Mouse (Mus musculus): ENCODE measurements around the gene Rrad. TPM values are rescaled to one million over a fixed set of nuclear protein-coding genes. Genes with fewer than 3 reads are reported as not detected.

The Rrad gene
- polyA plus RNA-seq, 1 experiment from 2014 or later: 1.6 TPM

DNA sequence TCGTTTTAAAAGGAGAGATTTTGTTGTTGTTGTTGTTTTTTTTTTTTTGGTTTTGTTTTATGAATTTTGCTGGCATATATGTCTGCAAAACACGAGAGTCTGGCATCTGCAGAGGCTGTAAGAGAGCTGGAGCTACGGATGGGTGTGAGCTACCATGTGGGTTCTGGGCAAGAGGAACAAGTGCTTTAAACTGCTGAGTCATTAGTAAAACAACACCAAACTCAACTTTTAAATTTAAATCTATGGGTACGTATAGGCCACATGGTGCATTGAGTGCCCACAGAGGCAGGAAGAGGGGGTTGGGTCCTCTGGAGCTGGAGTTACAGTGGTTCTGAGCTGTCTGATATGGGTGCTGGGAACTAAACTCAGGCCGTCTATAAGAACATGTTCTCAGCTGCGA lies 6.9 kb upstream of the Rrad start:
- ATAC-seq (ENCODE audit: low read depth): no peak
- Histone ChIP-seq H3K9me3 (ENCODE audit: control insufficient read depth, low read length) (no peaks in the 10 kb centered on the region), H3K27me3 (ENCODE audit: control insufficient read depth, insufficient read depth, low read length) (no peaks in the 10 kb centered on the region), H3K27ac (ENCODE audit: low read depth, low read length) (no peak overlapping the region), H3K36me3 (ENCODE audit: control insufficient read depth, insufficient read depth, low read length) (peaks cover 16% of the 10 kb centered on the region; the same call in 1 of the 2 replicates), H3K9ac (replicated peaks; ENCODE audit: low read depth, low read length) (no peak overlapping the region), H3K4me3 (ENCODE audit: low read depth, low read length) (no peak overlapping the region), H3K4me2 (ENCODE audit: low read depth, low read length) (no peak overlapping the region), H3K4me1 (ENCODE audit: control insufficient read depth, insufficient read depth, low read length) (peaks cover 16% of the 10 kb centered on the region)
- WGBS: 92% methylated on average over 6 of the region's 6 CpGs

GRCm38 (mm10) chr8:104635004-104635710 lies 4.0 kb upstream of the Rrad start:
- no peak for ATAC-seq (ENCODE audit: low read depth)
- WGBS: 95% methylated on average over 3 of the region's 3 CpGs

DNA sequence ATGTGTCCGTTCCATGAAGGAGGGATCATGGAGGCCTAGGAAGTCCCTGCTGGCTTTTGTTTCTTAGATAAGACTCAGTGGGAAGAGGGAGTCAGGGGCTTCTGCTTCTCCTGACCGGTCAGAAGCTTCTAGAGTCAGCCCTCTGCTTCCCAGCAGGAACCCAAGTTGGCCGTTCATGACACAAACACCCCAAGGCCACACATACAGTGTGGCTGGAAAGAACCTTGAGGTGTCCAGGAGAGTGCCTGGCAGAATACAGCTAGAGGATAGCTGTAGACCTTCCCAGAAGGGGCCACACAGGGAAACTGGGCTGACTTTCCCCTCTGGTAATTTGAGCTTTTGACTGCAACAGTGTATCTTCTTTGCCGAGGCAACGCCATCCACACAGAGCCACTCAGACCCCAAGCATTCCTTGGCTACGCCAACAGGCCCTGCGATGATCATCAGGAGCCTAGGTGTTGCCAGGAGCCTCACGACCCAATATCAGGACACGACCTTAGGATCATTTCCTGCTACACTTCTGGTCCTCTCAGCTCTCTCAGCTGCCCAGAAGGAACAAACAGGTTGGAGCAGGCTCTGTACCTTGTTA lies 2.1 kb upstream of the Rrad start:
- no peak for ATAC-seq (ENCODE audit: low read depth)
- Histone ChIP-seq H3K9me3 (ENCODE audit: control insufficient read depth, low read length) (no peaks in the 10 kb centered on the region), H3K9ac (replicated peaks; ENCODE audit: low read depth, low read length) (no peak overlapping the region), H3K27ac (ENCODE audit: low read depth, low read length) (no peak overlapping the region), H3K36me3 (ENCODE audit: control insufficient read depth, insufficient read depth, low read length) (peaks cover 10% of the 10 kb centered on the region; the same call in 1 of the 2 replicates), H3K27me3 (ENCODE audit: control insufficient read depth, insufficient read depth, low read length) (peaks cover 2% of the 10 kb centered on the region; the same call in 1 of the 2 replicates), H3K4me1 (ENCODE audit: control insufficient read depth, insufficient read depth, low read length) (peaks cover 5% of the 10 kb centered on the region; the same call in 1 of the 2 replicates), H3K4me3 (ENCODE audit: low read depth, low read length) (no peak overlapping the region), H3K4me2 (ENCODE audit: low read depth, low read length) (no peak overlapping the region)
- WGBS: 61% methylated on average over 9 of the region's 9 CpGs

More at GRCm38 (mm10) chr8:104635004-104635710, 4.0 kb upstream of the Rrad start:
- Histone ChIP-seq H3K27ac (ENCODE audit: low read depth, low read length) (no peak overlapping the region), H3K4me3 (ENCODE audit: low read depth, low read length) (no peak overlapping the region), H3K9ac (replicated peaks; ENCODE audit: low read depth, low read length) (no peak overlapping the region), H3K9me3 (ENCODE audit: control insufficient read depth, low read length) (no peaks in the 10 kb centered on the region), H3K4me2 (ENCODE audit: low read depth, low read length) (no peak overlapping the region), H3K27me3 (ENCODE audit: control insufficient read depth, insufficient read depth, low read length) (peaks cover 2% of the 10 kb centered on the region; the same call in 1 of the 2 replicates), H3K36me3 (ENCODE audit: control insufficient read depth, insufficient read depth, low read length) (peaks cover 16% of the 10 kb centered on the region; the same call in 1 of the 2 replicates), H3K4me1 (ENCODE audit: control insufficient read depth, insufficient read depth, low read length) (peaks cover 7% of the 10 kb centered on the region; the same call in 1 of the 2 replicates)

DNA sequence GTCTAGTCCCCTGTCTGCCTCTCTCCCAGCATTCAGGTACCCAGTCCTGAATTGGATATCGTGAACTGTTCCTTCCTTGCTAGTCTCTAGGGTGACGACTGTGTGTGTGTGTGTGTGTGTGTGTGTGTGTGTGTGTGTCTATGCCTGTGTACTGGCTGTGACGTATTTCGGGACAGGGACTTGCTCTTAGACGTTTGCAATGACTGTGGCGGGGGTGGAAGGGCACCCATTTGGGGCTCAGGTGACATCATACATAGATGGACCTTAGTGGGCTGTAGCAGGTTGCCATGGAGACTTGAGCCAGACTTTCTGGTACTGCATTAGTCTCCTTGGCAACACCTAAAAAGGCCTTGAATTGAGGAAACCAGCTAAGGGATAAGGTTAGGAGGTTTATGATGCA lies 1.4 kb upstream of the Rrad start:
- H3K27me3 ChIP-seq (ENCODE audit: control insufficient read depth, insufficient read depth, low read length): peaks cover 2% of the 10 kb centered on the region; the same call in 1 of the 2 replicates
- no peak overlapping the region for H3K4me2 ChIP-seq (ENCODE audit: low read depth, low read length)
- peak; percentile 9; the same call in 1 of the 2 replicates for ATAC-seq (ENCODE audit: low read depth)
- WGBS: 51% methylated on average over 6 of the region's 6 CpGs
- H3K4me1 ChIP-seq (ENCODE audit: control insufficient read depth, insufficient read depth, low read length): peaks cover 5% of the 10 kb centered on the region; the same call in 1 of the 2 replicates
- H3K36me3 ChIP-seq (ENCODE audit: control insufficient read depth, insufficient read depth, low read length): peaks cover 10% of the 10 kb centered on the region; the same call in 1 of the 2 replicates
- no peak overlapping the region for H3K4me3 ChIP-seq (ENCODE audit: low read depth, low read length)
- H3K9me3 ChIP-seq (ENCODE audit: control insufficient read depth, low read length): no peaks in the 10 kb centered on the region
- H3K27ac ChIP-seq (ENCODE audit: low read depth, low read length): no peak overlapping the region
- no peak overlapping the region for H3K9ac ChIP-seq (replicated peaks; ENCODE audit: low read depth, low read length)

DNA sequence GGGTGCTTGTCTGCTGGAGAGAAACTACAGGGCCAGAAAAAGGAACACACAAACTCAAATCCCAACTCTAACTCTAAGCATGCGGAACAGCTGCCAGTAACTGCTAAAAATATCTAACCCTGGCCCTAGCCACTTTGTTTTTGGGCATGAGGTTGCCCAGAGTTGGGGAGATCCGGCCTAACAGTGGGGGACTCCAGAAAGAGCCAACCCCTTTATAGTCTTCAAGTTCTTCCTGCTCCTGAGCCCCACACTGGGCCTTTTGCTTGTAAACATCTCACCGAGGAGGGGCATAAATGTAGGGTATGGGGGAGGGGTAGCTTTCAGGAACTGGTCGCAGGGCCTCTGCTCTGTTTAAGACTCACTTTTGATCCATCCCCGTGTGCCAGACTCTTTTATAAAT lies 848 bp upstream of the Rrad start:
- Histone ChIP-seq H3K9ac (replicated peaks; ENCODE audit: low read depth, low read length) (no peak overlapping the region), H3K27me3 (ENCODE audit: control insufficient read depth, insufficient read depth, low read length) (peaks cover 2% of the 10 kb centered on the region; the same call in 1 of the 2 replicates), H3K36me3 (ENCODE audit: control insufficient read depth, insufficient read depth, low read length) (peaks cover 7% of the 10 kb centered on the region; the same call in 1 of the 2 replicates), H3K27ac (ENCODE audit: low read depth, low read length) (no peak overlapping the region), H3K4me1 (ENCODE audit: control insufficient read depth, insufficient read depth, low read length) (peaks cover 5% of the 10 kb centered on the region; the same call in 1 of the 2 replicates), H3K4me3 (ENCODE audit: low read depth, low read length) (no peak overlapping the region), H3K4me2 (ENCODE audit: low read depth, low read length) (no peak overlapping the region), H3K9me3 (ENCODE audit: control insufficient read depth, low read length) (no peaks in the 10 kb centered on the region)
- 21% methylated on average over 5 of the region's 5 CpGs for WGBS
- 0 out of 2 replicates have a peak, but pooled peaks have one; percentile 2 for ATAC-seq (ENCODE audit: low read depth)

DNA sequence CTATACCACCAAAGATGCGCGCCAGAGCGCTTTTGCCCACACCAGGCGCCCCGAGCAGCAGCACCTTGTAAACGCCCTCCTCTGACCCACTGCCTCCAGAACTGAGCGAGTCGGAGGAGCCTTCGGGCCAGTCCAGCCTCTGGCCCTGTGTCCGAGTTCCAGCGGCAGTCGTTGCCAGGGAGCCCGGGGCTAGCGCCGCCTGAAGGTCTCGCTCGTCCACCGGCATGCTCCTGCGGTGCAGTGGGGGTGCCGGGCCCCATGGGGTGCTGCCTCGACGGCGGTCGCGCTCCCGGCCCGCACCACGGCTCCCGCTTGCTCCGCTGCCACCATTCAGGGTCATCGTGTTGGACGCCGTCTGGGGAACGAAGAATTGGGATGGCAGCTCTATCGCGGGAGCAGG lies 553 bp downstream of the Rrad start:
- peak overlapping the region; percentile 51 for H3K4me2 ChIP-seq (ENCODE audit: low read depth, low read length)
- WGBS: under 1% methylated on average over 36 of the region's 36 CpGs
- no peaks in the 10 kb centered on the region for H3K9me3 ChIP-seq (ENCODE audit: control insufficient read depth, low read length)
- peak overlapping the region; percentile 29 for H3K4me3 ChIP-seq (ENCODE audit: low read depth, low read length)
- H3K4me1 ChIP-seq (ENCODE audit: control insufficient read depth, insufficient read depth, low read length): peaks cover 5% of the 10 kb centered on the region; the same call in 1 of the 2 replicates
- peak; percentile 36; the same call in 1 of the 2 replicates for ATAC-seq (ENCODE audit: low read depth)
- no peak overlapping the region; the same call in 1 of the 2 replicates for H3K9ac ChIP-seq (replicated peaks; ENCODE audit: low read depth, low read length)
- H3K36me3 ChIP-seq (ENCODE audit: control insufficient read depth, insufficient read depth, low read length): peaks cover 6% of the 10 kb centered on the region; the same call in 1 of the 2 replicates
- no peak overlapping the region for H3K27ac ChIP-seq (ENCODE audit: low read depth, low read length)
- H3K27me3 ChIP-seq (ENCODE audit: control insufficient read depth, insufficient read depth, low read length): peaks cover 2% of the 10 kb centered on the region; the same call in 1 of the 2 replicates

DNA sequence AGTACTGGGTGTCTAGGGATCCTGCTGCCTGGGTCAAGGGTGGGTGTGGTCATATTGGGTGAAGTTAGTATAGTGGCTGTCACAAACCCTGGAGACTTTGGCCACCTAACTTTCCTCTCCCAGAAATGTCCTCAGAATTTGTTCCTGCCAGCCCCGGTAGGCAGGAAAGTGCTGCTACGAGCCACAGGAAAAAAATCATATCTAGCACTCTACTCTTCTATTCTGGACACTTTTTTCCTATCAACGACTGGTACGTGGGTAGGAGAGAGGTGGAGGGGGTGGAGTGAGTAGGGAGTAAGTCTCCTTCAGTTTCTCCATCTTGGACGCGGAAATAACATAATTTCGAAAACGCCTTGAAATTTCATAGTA lies 1.0 kb downstream of the Rrad start:
- Histone ChIP-seq H3K27me3 (ENCODE audit: control insufficient read depth, insufficient read depth, low read length) (peaks cover 2% of the 10 kb centered on the region; the same call in 1 of the 2 replicates), H3K4me3 (ENCODE audit: low read depth, low read length) (no peak overlapping the region), H3K36me3 (ENCODE audit: control insufficient read depth, insufficient read depth, low read length) (peaks cover 3% of the 10 kb centered on the region; the same call in 1 of the 2 replicates), H3K4me1 (ENCODE audit: control insufficient read depth, insufficient read depth, low read length) (peaks cover 5% of the 10 kb centered on the region; the same call in 1 of the 2 replicates), H3K9ac (replicated peaks; ENCODE audit: low read depth, low read length) (no peak overlapping the region), H3K27ac (ENCODE audit: low read depth, low read length) (no peak overlapping the region), H3K9me3 (ENCODE audit: control insufficient read depth, low read length) (no peaks in the 10 kb centered on the region), H3K4me2 (ENCODE audit: low read depth, low read length) (no peak overlapping the region)
- no peak for ATAC-seq (ENCODE audit: low read depth)
- WGBS: 49% methylated on average over 8 of the region's 8 CpGs

DNA sequence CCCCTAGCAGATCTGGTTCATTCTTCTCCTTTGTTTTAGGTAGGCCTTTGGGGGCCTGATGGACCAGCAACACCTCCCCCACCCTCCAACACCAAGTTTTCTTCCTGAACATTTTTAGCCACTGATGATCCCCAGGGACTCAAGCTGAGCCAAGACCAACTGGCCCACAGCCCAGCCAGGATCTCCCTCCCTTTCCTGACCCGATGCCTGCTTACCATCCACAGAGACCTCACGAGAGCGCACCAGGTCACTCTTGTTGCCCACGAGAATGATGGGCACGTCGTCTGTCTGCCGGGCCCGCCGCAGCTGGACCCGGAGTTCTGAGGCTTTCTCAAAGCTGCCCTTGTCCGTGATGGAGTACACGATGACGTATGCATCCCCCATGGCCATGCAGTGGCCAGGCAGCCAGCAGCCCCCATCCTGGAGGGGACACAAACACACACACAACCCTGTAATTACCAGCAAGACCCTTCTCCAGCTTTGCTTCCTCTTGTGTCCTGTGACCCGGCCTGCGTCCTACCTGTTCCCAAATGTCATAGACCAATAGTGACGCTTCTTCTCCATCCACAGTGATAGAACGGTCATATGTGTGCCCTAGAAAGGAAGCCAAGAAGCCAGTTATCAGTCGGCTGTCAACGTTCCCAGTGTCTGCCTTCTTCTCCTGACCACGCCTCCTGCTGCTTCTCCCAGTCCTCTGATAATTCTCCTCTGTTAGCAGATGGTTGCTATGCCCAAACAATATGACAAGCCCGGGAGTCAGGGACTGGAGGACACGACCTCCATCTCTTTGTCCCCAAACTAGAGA lies 1.6 kb downstream of the Rrad start:
- peaks cover 2% of the 10 kb centered on the region; the same call in 1 of the 2 replicates for H3K27me3 ChIP-seq (ENCODE audit: control insufficient read depth, insufficient read depth, low read length)
- H3K4me1 ChIP-seq (ENCODE audit: control insufficient read depth, insufficient read depth, low read length): peaks cover 5% of the 10 kb centered on the region; the same call in 1 of the 2 replicates
- no peak overlapping the region for H3K9ac ChIP-seq (replicated peaks; ENCODE audit: low read depth, low read length)
- H3K4me3 ChIP-seq (ENCODE audit: low read depth, low read length): no peak overlapping the region
- WGBS: 79% methylated on average over 22 of the region's 22 CpGs
- H3K27ac ChIP-seq (ENCODE audit: low read depth, low read length): no peak overlapping the region
- no peaks in the 10 kb centered on the region for H3K36me3 ChIP-seq (ENCODE audit: control insufficient read depth, insufficient read depth, low read length)
- ATAC-seq (ENCODE audit: low read depth): no peak
- no peaks in the 10 kb centered on the region for H3K9me3 ChIP-seq (ENCODE audit: control insufficient read depth, low read length)
- no peak overlapping the region for H3K4me2 ChIP-seq (ENCODE audit: low read depth, low read length)

Measured in neural tube, embryonic 14.5 days (tissue).